Mouse (Mus musculus): ENCODE measurements around the gene Hsf3.

Hsf3 gene

GRCm38 (mm10) chrX:96456201-96456963, at the start of gene Hsf3:
Hsf3 (minus strand) TSS chrX:96456294.
- peak; percentile 1 for DNase-seq (ENCODE audit: low read depth, low spot score)

GRCm38 (mm10) chrX:96501580-96501979, 45.5 kb upstream of the Hsf3 start:
- peak; percentile 2 for DNase-seq (ENCODE audit: low read depth, low spot score)

GRCm38 (mm10) chrX:96455149-96455548, 945 bp downstream of the Hsf3 start, which contains the start of gene Heph:
Heph (plus strand) TSS chrX:96455359.
- DNase-seq (ENCODE audit: low read depth, low spot score) = no peak

- no peak for DNase-seq (ENCODE audit: low read depth, low spot score)
These were observed 36.7 kb downstream of the Hsf3 start for GRCm38 (mm10) chrX:96419383-96419782.

GRCm38 (mm10) chrX:96417733-96418132, 38.4 kb downstream of the Hsf3 start:
- no peak for DNase-seq (ENCODE audit: low read depth, low spot score)

GRCm38 (mm10) chrX:96416970-96417369, 39.1 kb downstream of the Hsf3 start:
- no peak for DNase-seq (ENCODE audit: low read depth, low spot score)

GRCm38 (mm10) chrX:96415351-96415750, 40.7 kb downstream of the Hsf3 start:
- DNase-seq (ENCODE audit: low read depth, low spot score) = peak; percentile 67

GRCm38 (mm10) chrX:96339108-96339507, 117.0 kb downstream of the Hsf3 start:
- no peak for DNase-seq (ENCODE audit: low read depth, low spot score)

GRCm38 (mm10) chrX:96329764-96330163, 126.3 kb downstream of the Hsf3 start:
- peak; percentile 22 for DNase-seq (ENCODE audit: low read depth, low spot score)

GRCm38 (mm10) chrX:96293338-96293737, 162.8 kb downstream of the Hsf3 start, which contains the start of gene Vsig4:
Vsig4 (minus strand) TSS chrX:96293438.
- DNase-seq (ENCODE audit: low read depth, low spot score) = no peak

- no peak for DNase-seq (ENCODE audit: low read depth, low spot score)
These were observed 199.6 kb downstream of the Hsf3 start for GRCm38 (mm10) chrX:96256509-96256908.

All from ZHBTc4 (cell line).